Mouse (Mus musculus): ENCODE results near the gene Trp53. TPM values are rescaled to one million over a fixed set of nuclear protein-coding genes. Genes with fewer than 3 reads are reported as not detected.

The Trp53 gene
- total RNA-seq, 2 experiments from 2014 or later, result 58.0 to 226 TPM

- no peak for ATAC-seq (replicated peaks; ENCODE audit: poor library complexity, severe bottlenecking)
These were observed 19.0 kb upstream of the Trp53 start for GRCm38 (mm10) chr11:69560896-69561854.

DNA sequence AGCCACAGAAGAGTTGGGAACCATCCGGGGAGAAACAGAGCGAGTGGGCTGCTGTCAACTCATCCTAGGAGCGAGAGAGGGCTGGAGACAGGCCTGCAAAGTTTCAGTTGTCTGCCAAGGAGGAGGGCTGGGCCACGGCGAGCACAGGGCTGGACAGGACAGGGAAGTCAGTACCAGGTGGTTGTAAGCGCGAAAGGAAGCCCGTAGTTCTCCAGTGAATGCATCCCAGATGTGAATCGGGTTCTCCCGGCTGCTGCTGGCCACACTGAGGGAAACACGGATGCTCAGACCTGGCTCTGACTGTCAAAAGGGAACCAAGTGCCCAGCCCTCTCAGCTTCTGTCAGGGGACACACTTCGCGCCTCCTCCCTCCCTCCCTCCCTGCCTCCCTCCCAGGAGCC lies 16.8 kb upstream of the Trp53 start:
- ATAC-seq (replicated peaks; ENCODE audit: poor library complexity, severe bottlenecking), result no peak

- no peak for ATAC-seq (replicated peaks; ENCODE audit: poor library complexity, severe bottlenecking)
These were observed 15.8 kb upstream of the Trp53 start for GRCm38 (mm10) chr11:69564391-69564790.

GRCm38 (mm10) chr11:69565131-69565530 lies 15.0 kb upstream of the Trp53 start:
- no peak for ATAC-seq (replicated peaks; ENCODE audit: poor library complexity, severe bottlenecking)

DNA sequence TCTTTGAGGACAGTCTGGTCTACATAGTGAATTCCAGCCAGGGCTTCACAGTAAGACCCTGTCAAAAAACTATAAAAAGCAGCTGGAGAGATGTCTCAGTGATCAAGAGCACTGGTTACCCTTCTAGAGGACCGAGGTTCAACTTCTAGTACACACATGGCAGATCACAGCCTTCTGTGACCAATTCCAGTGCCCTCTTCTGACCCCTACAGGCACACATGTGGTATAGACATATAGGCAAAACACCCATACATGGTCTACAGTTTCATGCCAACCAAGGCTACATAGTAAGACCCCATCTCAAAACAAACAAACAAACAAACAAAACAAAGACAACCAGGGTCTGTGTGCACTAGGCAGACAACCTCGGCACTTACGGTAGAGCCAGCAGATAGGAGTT lies 4.9 kb upstream of the Trp53 start:
- ATAC-seq (replicated peaks; ENCODE audit: poor library complexity, severe bottlenecking), result no peak

- ATAC-seq (replicated peaks; ENCODE audit: poor library complexity, severe bottlenecking), result no peak
These were observed 3.9 kb upstream of the Trp53 start for GRCm38 (mm10) chr11:69576307-69576706.

- ATAC-seq (replicated peaks; ENCODE audit: poor library complexity, severe bottlenecking), result no peak
These were observed 1.9 kb upstream of the Trp53 start for GRCm38 (mm10) chr11:69578301-69578700.

DNA sequence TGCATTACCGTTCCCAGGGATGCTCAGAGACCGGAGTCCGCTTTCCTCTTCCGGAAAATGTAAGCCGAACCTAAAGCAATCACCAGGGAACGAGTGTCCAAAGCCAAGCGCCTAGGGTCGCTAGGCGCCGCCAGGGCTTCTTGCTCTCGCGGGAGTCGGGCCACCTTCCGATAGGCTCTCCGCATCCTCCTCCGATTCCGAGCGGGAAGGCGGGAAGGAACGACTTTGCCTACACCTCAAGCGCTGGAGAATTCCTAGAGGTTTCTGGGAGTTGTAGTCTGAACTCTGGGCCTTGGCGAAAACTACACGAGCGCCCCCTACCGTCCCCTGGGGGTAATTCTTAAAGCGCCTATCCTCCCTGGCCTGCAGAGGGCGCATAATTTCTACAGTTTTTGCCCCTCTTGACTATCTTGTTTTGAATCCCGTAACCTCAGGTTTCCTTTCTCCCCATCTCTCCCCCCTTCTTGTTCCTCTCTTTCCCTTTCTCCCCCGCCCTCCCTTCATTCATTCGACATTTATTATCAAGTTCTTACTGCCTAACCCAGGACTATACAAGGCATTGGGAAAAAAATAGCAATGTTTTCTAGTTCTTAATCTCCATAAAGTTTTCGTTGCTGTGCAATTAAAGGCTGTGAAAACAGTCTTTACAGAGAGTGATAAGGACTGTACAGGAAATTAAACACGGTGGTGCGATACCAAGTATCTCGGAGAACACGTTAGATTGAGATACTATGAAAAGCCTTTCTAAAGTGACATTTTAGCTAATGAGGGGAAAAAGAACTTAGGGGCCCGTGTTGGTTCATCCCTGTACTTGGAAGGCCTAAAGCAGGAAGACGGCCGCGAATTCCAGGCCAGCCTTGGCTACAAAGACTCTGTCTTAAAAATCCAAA lies 786 bp upstream of the Trp53 start:
- ATAC-seq (replicated peaks; ENCODE audit: poor library complexity, severe bottlenecking), result peak; percentile 76

DNA sequence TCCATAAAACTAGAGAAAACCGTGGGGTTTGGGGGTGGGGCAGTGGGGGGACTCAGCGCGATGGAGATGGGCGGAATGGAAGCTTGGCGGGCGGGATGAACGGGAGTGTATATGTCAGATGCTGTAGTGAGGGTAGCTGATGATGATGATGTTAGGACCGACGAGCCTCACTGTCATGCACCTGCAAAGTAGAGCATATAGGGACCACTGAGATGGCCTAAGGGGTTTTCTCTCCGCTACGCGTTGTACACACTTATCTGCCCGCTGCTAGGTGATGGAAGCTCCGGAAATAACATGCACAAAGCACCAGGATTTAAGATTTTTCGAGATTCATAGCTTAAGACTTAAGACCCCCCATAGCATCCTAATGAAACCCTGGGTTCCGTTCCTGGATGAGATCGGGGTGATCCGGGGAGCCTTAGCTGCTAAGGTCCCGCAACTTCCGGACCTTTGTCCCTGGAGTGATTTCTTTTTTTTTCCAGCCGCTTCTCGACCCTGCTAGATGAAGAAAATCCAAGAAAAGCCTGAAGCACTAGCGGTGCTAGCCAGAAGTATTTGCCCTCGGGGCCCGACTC lies 500 bp downstream of the Trp53 start:
- no peak for ATAC-seq (replicated peaks; ENCODE audit: poor library complexity, severe bottlenecking)

DNA sequence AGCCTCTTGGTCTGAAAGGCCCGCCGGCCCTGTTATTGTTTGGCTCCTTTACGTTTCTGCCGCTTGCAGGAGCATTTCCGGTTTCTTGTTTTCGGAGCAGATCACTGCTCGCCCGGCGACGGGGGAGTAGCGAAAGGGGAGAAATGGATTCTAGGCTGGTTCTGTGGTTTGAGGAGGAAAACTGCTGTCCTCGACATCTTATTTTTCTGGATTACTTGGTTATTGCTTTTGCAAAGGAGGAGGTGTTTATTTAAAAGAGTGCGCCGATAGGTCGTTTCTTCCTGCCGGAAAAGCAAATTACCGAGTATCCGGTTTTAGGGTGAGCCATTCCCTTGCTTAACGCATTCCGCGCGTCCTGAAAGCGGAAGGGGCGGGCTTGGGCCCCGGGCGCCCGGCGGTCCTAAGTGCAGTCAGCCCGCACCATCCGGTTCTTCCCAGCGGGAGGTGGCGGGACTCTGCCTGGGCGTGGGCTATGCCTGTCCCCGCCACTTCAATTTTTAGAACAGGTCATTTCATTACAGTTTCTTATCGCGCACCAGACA lies 1.1 kb downstream of the Trp53 start:
- ATAC-seq (replicated peaks; ENCODE audit: poor library complexity, severe bottlenecking), result peak; percentile 57

GRCm38 (mm10) chr11:69581814-69582213 lies 1.7 kb downstream of the Trp53 start:
- ATAC-seq (replicated peaks; ENCODE audit: poor library complexity, severe bottlenecking), result no peak

- no peak for ATAC-seq (replicated peaks; ENCODE audit: poor library complexity, severe bottlenecking)
These were observed 2.2 kb downstream of the Trp53 start for GRCm38 (mm10) chr11:69582230-69582805.

DNA sequence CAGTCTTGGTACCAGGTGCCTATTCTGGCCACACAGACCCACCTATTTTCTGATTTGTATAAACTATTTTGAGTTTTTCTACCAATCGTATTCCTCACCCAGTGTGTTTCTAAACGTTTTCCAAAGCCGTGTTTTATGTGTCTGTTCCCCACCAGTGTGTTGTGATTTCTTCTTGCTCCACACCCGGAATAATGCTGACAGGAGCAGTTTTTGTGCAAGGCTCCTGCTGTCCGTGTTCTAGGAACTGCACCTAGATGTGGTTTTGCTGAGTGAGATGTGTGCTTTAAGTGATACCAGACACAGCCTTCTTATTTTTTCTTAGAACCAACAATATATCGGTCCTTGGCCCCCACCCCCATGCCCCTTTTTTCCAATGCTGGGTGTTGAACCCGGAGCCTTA lies 3.8 kb downstream of the Trp53 start:
- no peak for ATAC-seq (replicated peaks; ENCODE audit: poor library complexity, severe bottlenecking)

DNA sequence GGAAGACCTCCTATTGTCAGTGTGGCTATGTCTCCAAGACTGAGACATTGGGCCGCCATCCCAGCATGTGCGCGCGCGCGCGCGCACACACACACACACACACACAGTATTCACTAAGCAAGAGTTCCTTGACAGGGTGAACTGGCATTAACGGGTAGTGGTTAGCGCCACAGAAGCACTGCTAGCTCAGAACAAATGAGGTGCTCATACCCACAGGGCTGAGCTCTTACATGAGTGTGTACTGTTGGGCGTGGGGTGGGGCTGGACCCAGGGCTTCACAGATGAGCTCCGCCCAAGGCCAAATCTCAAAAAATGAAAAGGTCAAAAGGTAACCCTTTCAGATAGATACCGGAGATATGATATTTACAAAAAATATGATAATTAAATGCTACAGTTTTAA lies 4.8 kb downstream of the Trp53 start:
- ATAC-seq (replicated peaks; ENCODE audit: poor library complexity, severe bottlenecking), result no peak

DNA sequence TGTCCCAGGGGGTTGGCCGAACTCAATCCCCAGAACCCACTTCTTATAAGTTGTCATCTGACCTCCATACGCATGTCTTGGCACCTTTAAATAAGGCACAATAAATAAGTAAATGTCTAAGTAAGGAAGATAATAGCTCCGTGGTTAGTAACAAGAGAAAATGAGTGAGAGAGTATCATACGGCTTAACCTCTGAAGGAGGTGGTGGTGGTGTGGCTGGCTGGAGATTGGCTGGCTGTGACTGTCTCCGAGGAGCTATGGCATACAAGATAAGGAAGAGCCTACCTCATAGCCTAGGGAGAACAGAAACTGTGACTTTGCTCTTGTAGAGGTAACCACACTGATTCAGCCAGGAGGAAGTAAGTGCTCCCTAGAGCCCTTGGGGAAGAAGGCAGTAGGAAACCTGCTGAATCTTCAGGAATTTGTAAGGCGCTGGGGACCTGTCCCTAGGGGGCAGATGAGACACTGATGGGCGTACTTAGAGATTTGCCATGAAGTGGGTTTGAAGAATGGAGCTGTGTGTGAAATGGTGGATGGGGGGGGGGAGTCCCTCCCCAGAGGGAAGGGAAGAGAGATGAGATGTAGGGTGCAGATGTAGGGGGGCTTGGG lies 5.7 kb downstream of the Trp53 start:
- ATAC-seq (replicated peaks; ENCODE audit: poor library complexity, severe bottlenecking), result peak; percentile 81

DNA sequence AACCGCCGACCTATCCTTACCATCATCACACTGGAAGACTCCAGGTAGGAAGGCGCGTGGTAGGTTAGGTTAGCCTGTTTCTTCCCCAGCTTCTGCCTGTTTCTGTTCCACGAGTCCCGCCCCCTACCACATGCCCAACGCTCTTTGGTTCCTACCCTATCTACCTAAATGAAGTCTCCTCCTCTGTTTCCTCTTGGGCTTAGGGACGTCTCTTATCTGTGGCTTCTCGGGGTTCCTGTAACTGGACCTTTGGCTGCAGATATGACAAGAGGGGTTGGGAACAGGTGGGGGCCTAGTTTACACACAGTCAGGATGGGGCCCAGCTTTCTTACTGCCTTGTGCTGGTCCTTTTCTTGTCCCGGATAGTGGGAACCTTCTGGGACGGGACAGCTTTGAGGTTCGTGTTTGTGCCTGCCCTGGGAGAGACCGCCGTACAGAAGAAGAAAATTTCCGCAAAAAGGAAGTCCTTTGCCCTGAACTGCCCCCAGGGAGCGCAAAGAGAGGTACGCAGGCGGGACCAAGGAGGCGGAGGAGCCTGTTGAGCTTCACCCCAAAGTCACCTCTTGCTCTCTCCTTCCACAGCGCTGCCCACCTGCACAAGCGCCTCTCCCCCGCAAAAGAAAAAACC lies 9.2 kb downstream of the Trp53 start:
- no peak for ATAC-seq (replicated peaks; ENCODE audit: poor library complexity, severe bottlenecking)

DNA sequence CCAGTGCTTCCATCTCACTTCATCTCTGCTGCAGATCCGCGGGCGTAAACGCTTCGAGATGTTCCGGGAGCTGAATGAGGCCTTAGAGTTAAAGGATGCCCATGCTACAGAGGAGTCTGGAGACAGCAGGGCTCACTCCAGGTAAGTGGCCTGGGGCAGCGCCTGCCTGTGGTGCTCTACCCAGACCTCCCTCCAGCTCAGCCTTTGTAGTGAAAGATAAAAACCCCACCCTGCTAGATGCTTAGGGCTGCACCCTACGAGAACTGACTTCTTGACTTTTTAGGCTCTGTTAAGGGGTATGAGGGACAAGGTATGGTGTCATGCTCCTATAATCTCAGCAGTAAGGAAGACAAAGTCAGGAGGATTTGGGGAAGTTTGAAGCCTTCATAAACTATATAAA lies 10.5 kb downstream of the Trp53 start:
- ATAC-seq (replicated peaks; ENCODE audit: poor library complexity, severe bottlenecking), result no peak

DNA sequence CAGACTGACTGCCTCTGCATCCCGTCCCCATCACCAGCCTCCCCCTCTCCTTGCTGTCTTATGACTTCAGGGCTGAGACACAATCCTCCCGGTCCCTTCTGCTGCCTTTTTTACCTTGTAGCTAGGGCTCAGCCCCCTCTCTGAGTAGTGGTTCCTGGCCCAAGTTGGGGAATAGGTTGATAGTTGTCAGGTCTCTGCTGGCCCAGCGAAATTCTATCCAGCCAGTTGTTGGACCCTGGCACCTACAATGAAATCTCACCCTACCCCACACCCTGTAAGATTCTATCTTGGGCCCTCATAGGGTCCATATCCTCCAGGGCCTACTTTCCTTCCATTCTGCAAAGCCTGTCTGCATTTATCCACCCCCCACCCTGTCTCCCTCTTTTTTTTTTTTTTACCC lies 11.3 kb downstream of the Trp53 start:
- no peak for ATAC-seq (replicated peaks; ENCODE audit: poor library complexity, severe bottlenecking)

- ATAC-seq (replicated peaks; ENCODE audit: poor library complexity, severe bottlenecking), result no peak
These were observed 11.9 kb downstream of the Trp53 start for GRCm38 (mm10) chr11:69591899-69592637.
